Mouse (Mus musculus): ENCODE measurements around the gene Igsf9. TPM values are rescaled to one million over a fixed set of nuclear protein-coding genes. Genes with fewer than 3 reads are reported as not detected.

Igsf9 gene
- polyA plus RNA-seq, 1 experiment, result 0.77 TPM

- H3K27me3 ChIP-seq (ENCODE audit: control insufficient read depth, insufficient read depth, insufficient read length), result peaks cover 5% of the 10 kb centered on the region
- no peak overlapping the region for H3K4me3 ChIP-seq
- no peak overlapping the region for H3ac ChIP-seq (ENCODE audit: control insufficient read depth, insufficient read length)
- no peaks in the 10 kb centered on the region for H3K36me3 ChIP-seq (ENCODE audit: control insufficient read depth, insufficient read depth)
- H3K4me2 ChIP-seq (ENCODE audit: low read depth), result no peak overlapping the region
- no peak for TF ChIP-seq MYOD1 (IDR thresholded peaks at IDR 0.05; ENCODE audit: control insufficient read depth in 1 of 3, insufficient read length in 2 of 3, low read depth in 2 of 3)
- TF ChIP-seq USF1 (IDR thresholded peaks at IDR 0.05; ENCODE audit: low read depth), result no peak
- no peak for TF ChIP-seq MYOG (IDR thresholded peaks at IDR 0.05; ENCODE audit: control insufficient read depth in 1 of 3, insufficient read depth in 1 of 3, insufficient read length in 2 of 3, low read depth in 2 of 3)
- TF ChIP-seq E2F4 (IDR thresholded peaks at IDR 0.05; ENCODE audit: insufficient read depth), result no peak
- TF ChIP-seq REST (IDR thresholded peaks at IDR 0.05; ENCODE audit: insufficient read depth, insufficient read length), result no peak
- TF ChIP-seq POLR2A (IDR thresholded peaks at IDR 0.05; ENCODE audit: insufficient read length, low read depth), result no peak
- TF ChIP-seq SRF (IDR thresholded peaks at IDR 0.05; ENCODE audit: control insufficient read depth, insufficient read length, low read depth), result no peak
- TF ChIP-seq TCF12 (IDR thresholded peaks at IDR 0.05; ENCODE audit: insufficient read depth, poor library complexity, severe bottlenecking), result no peak
- TF ChIP-seq POLR2AphosphoS2 (IDR thresholded peaks at IDR 0.05; ENCODE audit: insufficient read length, low read depth), result no peak
- no peak for TF ChIP-seq CEBPB (IDR thresholded peaks at IDR 0.05; ENCODE audit: insufficient read depth, poor library complexity, severe bottlenecking)
- no peak for TF ChIP-seq MAX (IDR thresholded peaks at IDR 0.05; ENCODE audit: low read depth)
- no peak for TF ChIP-seq TCF3 (IDR thresholded peaks at IDR 0.05; ENCODE audit: insufficient read length, low read depth)
- H3K79me2 ChIP-seq (ENCODE audit: control insufficient read depth, insufficient read depth), result no peaks in the 10 kb centered on the region
Measured at GRCm38 (mm10) chr1:172540283-172540820, 58.8 kb downstream of the Igsf9 start.

DNA sequence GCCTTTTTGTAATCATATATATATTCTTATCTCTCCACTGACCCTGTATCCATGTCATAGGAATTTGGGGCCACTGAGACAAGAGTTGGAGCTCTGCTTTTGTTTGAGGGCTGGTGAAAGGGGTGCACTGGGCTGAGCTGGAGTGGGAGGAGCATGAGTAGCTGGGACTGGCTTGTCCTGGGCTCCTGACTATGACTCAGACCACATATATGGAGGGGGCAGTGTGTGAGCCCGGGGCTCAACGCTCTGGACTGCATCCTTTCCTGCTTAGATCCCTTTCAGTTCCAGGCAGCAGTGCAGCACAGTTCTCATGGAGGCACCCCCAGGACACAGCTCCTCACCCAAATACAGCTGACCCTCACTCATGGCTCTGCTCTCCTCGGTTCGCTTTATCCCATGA lies 64.5 kb downstream of the Igsf9 start:
- no peak overlapping the region for H3K4me3 ChIP-seq
- TF ChIP-seq MAX (IDR thresholded peaks at IDR 0.05; ENCODE audit: low read depth), result no peak
- no peak for TF ChIP-seq MYOD1 (IDR thresholded peaks at IDR 0.05; ENCODE audit: control insufficient read depth in 1 of 3, insufficient read length in 2 of 3, low read depth in 2 of 3)
- no peak for TF ChIP-seq TCF12 (IDR thresholded peaks at IDR 0.05; ENCODE audit: insufficient read depth, poor library complexity, severe bottlenecking)
- TF ChIP-seq POLR2AphosphoS2 (IDR thresholded peaks at IDR 0.05; ENCODE audit: insufficient read length, low read depth), result no peak
- TF ChIP-seq E2F4 (IDR thresholded peaks at IDR 0.05; ENCODE audit: insufficient read depth), result no peak
- TF ChIP-seq TCF3 (IDR thresholded peaks at IDR 0.05; ENCODE audit: insufficient read length, low read depth), result no peak
- TF ChIP-seq MYOG (IDR thresholded peaks at IDR 0.05; ENCODE audit: control insufficient read depth in 1 of 3, insufficient read depth in 1 of 3, insufficient read length in 2 of 3, low read depth in 2 of 3), result no peak
- no peak for TF ChIP-seq CEBPB (IDR thresholded peaks at IDR 0.05; ENCODE audit: insufficient read depth, poor library complexity, severe bottlenecking)
- no peak for TF ChIP-seq USF1 (IDR thresholded peaks at IDR 0.05; ENCODE audit: low read depth)
- TF ChIP-seq POLR2A (IDR thresholded peaks at IDR 0.05; ENCODE audit: insufficient read length, low read depth), result no peak
- TF ChIP-seq REST (IDR thresholded peaks at IDR 0.05; ENCODE audit: insufficient read depth, insufficient read length), result no peak
- TF ChIP-seq SRF (IDR thresholded peaks at IDR 0.05; ENCODE audit: control insufficient read depth, insufficient read length, low read depth), result no peak
- peaks cover 5% of the 10 kb centered on the region for H3K27me3 ChIP-seq (ENCODE audit: control insufficient read depth, insufficient read depth, insufficient read length)
- no peak overlapping the region for H3K4me2 ChIP-seq (ENCODE audit: low read depth)
- H3K36me3 ChIP-seq (ENCODE audit: control insufficient read depth, insufficient read depth), result no peaks in the 10 kb centered on the region
- H3K79me2 ChIP-seq (ENCODE audit: control insufficient read depth, insufficient read depth), result no peaks in the 10 kb centered on the region
- no peak overlapping the region for H3ac ChIP-seq (ENCODE audit: control insufficient read depth, insufficient read length)

Other genes with a start within 250 kb of the Igsf9 start
- gene Atp1a4, start 223.4 kb upstream of the Igsf9 start, polyA plus RNA-seq (2012; fragmentation: generic; extraction: Trizol), result 0.06 TPM
- 79.7 TPM for gene Igsf8, start 220.1 kb upstream of the Igsf9 start, polyA plus RNA-seq (2012; fragmentation: generic; extraction: Trizol)
- gene Atp1a2, start 183.7 kb upstream of the Igsf9 start, polyA plus RNA-seq (2012; fragmentation: generic; extraction: Trizol), result 92.9 TPM
- 0.01 TPM for gene Kcnj9, start 152.5 kb upstream of the Igsf9 start, polyA plus RNA-seq (2012; fragmentation: generic; extraction: Trizol)
- not detected for gene Kcnj10, start 140.6 kb upstream of the Igsf9 start, polyA plus RNA-seq (2012; fragmentation: generic; extraction: Trizol)
- 2.7 TPM for gene Pigm, start 105.2 kb upstream of the Igsf9 start, polyA plus RNA-seq (2012; fragmentation: generic; extraction: Trizol)
- 4.7 TPM for gene Slamf9, start 6.4 kb upstream of the Igsf9 start, polyA plus RNA-seq (2012; fragmentation: generic; extraction: Trizol)
- 393 TPM for gene Tagln2, start 18.3 kb downstream of the Igsf9 start, polyA plus RNA-seq (2012; fragmentation: generic; extraction: Trizol)
- not detected for gene Cfap45, start 39.0 kb downstream of the Igsf9 start, polyA plus RNA-seq (2012; fragmentation: generic; extraction: Trizol)
- gene Vsig8, start 74.2 kb downstream of the Igsf9 start, polyA plus RNA-seq (2012; fragmentation: generic; extraction: Trizol), result not detected
- gene Slamf8, start 108.8 kb downstream of the Igsf9 start, polyA plus RNA-seq (2012; fragmentation: generic; extraction: Trizol), result not detected
- gene Fcrl6, start 120.8 kb downstream of the Igsf9 start, polyA plus RNA-seq (2012; fragmentation: generic; extraction: Trizol), result not detected
- 1.9 TPM for gene Dusp23, start 151.2 kb downstream of the Igsf9 start, polyA plus RNA-seq (2012; fragmentation: generic; extraction: Trizol)
- gene Crp, start 216.3 kb downstream of the Igsf9 start, polyA plus RNA-seq (2012; fragmentation: generic; extraction: Trizol), result not detected